Mouse (Mus musculus) ovary, adult 10 weeks (tissue): ENCODE results near the gene Tsnaxip1. TPM values are rescaled to one million over a fixed set of nuclear protein-coding genes. Genes with fewer than 3 reads are reported as not detected.

Experiments used
- polyA plus RNA-seq: library from polyadenylated mRNA; stranded (reverse); fragments of 350-450 nt; fragmentation: Illumina TruSeq; extraction: RNeasy Lipid Tissue Mini Kit (QIAGEN cat#74804); gene quantifications from one replicate; pipeline ENCODE4 v1.2.3, GENCODE M21; 2014

The Tsnaxip1 gene
- polyA plus RNA-seq, result 2.0 TPM

GRCm38 (mm10) chr8:105826861-105827848 lies at the start of gene Tsnaxip1, which contains the start of gene Ranbp10:
Gene Tsnaxip1 (plus strand): TSS chr8:105827731.
Gene Ranbp10 (minus strand): TSS chr8:105827350.

GRCm38 (mm10) chr8:105853178-105853577 lies 25.6 kb downstream of the Tsnaxip1 start, which contains the start of gene Cenpt:
Gene Cenpt (minus strand): TSS chr8:105853278.

GRCm38 (mm10) chr8:105854715-105855216 lies 27.2 kb downstream of the Tsnaxip1 start, which contains the start of gene Thap11:
Gene Thap11 (plus strand): TSS chr8:105855132.

GRCm38 (mm10) chr8:105860143-105860981 lies 32.8 kb downstream of the Tsnaxip1 start, which contains the start of gene Nutf2:
Gene Nutf2 (plus strand): TSS chr8:105860580.

GRCm38 (mm10) chr8:105880754-105881520 lies 53.4 kb downstream of the Tsnaxip1 start, which contains the start of gene Edc4:
Gene Edc4 (plus strand): TSS chr8:105880881.

GRCm38 (mm10) chr8:105893339-105893738 lies 65.8 kb downstream of the Tsnaxip1 start, which contains the start of gene Nrn1l:
Gene Nrn1l (plus strand): TSS chr8:105893567.

Other genes starting within 250 kb of the Tsnaxip1 start
- 0.63 TPM for gene Ripor1, start 222.5 kb upstream of the Tsnaxip1 start, polyA plus RNA-seq
- 134 TPM for gene Ctcf, start 191.2 kb upstream of the Tsnaxip1 start, polyA plus RNA-seq
- gene Agrp, start 190.3 kb upstream of the Tsnaxip1 start, polyA plus RNA-seq, result not detected
- gene Carmil2, start 141.5 kb upstream of the Tsnaxip1 start, polyA plus RNA-seq, result not detected
- gene Acd, start 126.6 kb upstream of the Tsnaxip1 start, polyA plus RNA-seq, result 1.3 TPM
- gene Pard6a, start 126.6 kb upstream of the Tsnaxip1 start, polyA plus RNA-seq, result not detected
- not detected for gene 4933405L10Rik, start 120.1 kb upstream of the Tsnaxip1 start, polyA plus RNA-seq
- 0.54 TPM for gene Enkd1, start 119.5 kb upstream of the Tsnaxip1 start, polyA plus RNA-seq
- 0.48 TPM for gene Gfod2, start 69.1 kb upstream of the Tsnaxip1 start, polyA plus RNA-seq
- gene Ranbp10, start 381 bp upstream of the Tsnaxip1 start, polyA plus RNA-seq, result 4.8 TPM
- gene Cenpt, start 25.5 kb downstream of the Tsnaxip1 start, polyA plus RNA-seq, result 0.68 TPM
- gene Thap11, start 27.4 kb downstream of the Tsnaxip1 start, polyA plus RNA-seq, result 15.2 TPM
- 94.3 TPM for gene Nutf2, start 32.8 kb downstream of the Tsnaxip1 start, polyA plus RNA-seq
- 2.3 TPM for gene Edc4, start 53.1 kb downstream of the Tsnaxip1 start, polyA plus RNA-seq
- gene Nrn1l, start 65.8 kb downstream of the Tsnaxip1 start, polyA plus RNA-seq, result not detected
- 4.3 TPM for gene Pskh1, start 72.7 kb downstream of the Tsnaxip1 start, polyA plus RNA-seq
- not detected for gene Ctrl, start 106.1 kb downstream of the Tsnaxip1 start, polyA plus RNA-seq
- gene Psmb10, start 110.7 kb downstream of the Tsnaxip1 start, polyA plus RNA-seq, result 0.94 TPM
- not detected for gene Lcat, start 115.7 kb downstream of the Tsnaxip1 start, polyA plus RNA-seq
- gene Slc12a4, start 138.4 kb downstream of the Tsnaxip1 start, polyA plus RNA-seq, result 3.5 TPM
- not detected for gene Dpep3, start 151.7 kb downstream of the Tsnaxip1 start, polyA plus RNA-seq
- gene Dus2, start 163.6 kb downstream of the Tsnaxip1 start, polyA plus RNA-seq, result 2.2 TPM
- not detected for gene Dpep2nb, start 178.2 kb downstream of the Tsnaxip1 start, polyA plus RNA-seq
- 5.1 TPM for gene Ddx28, start 184.2 kb downstream of the Tsnaxip1 start, polyA plus RNA-seq
- gene Nfatc3, start 231.1 kb downstream of the Tsnaxip1 start, polyA plus RNA-seq, result 138 TPM